Mouse (Mus musculus) ES-Bruce4 (cell line): ENCODE results near the gene Smim12.

Source experiments
- CTCF ChIP-seq: IDR thresholded peaks from one replicate; pipeline ENCODE4 v1.8.1; 2011; ENCODE audit warnings: low read depth, low read length
- POLR2A ChIP-seq: IDR thresholded peaks from one replicate; pipeline ENCODE4 v1.8.1; 2011; ENCODE audit warnings: low read length; ENCODE audit not compliant: insufficient read depth

GRCm38 (mm10) chr4:127249701-127250349, 6.2 kb downstream of the Smim12 start:
- no peak for TF ChIP-seq POLR2A
- TF ChIP-seq CTCF = peak; percentile 99
